Comparison of ENCODE assay signal across 9 mouse cellular contexts in the genomic region with DNA sequence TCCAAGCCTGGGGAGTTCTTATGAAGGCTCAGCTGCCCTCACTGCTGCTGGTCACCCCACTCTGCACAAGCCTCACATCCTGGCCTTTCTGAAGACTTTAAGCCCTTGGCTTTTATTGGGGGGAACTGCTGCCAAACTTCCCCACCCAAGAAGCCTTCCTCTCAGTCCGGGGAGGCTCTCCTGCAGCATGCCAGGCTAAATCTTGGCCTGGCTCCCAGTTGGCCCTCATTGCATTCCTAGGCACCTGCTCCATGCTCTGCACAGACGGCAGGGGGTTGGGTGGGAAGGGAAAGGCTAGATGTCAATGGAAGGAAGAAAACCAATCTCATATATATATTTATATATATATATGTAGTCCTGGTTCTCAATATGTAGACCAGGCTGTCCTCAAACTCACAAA. TPM values are rescaled to one million over a fixed set of nuclear protein-coding genes. Genes with fewer than 3 reads are reported as not detected.
DNase-seq lines count a peak whose midpoint lies in the region; ATAC-seq and TF ChIP-seq lines count a peak whose summit lies in the region.
"Had no signal": no experiment of that assay in that cellular context is flagged by ENCODE, and none has a peak within 500 bp of the region (broad histone marks: within the 10 kb centered on the region; RNA-seq: fewer than 3 reads in every experiment).

No protein-coding gene starts in this region.

- 39% methylated on average over 2 of the region's 2 CpGs for WGBS in lung, embryonic 14.5 days
- WGBS in neural tube, embryonic 15.5 days, result 55% methylated on average over 2 of the region's 2 CpGs

- H3K9ac ChIP-seq in lung, embryonic 14.5 days, result no peak overlapping the region
- H3K9ac ChIP-seq in neural tube, embryonic 15.5 days (replicated peaks), result no peak overlapping the region

- H3K4me2 ChIP-seq in lung, embryonic 14.5 days, result no peak overlapping the region
- H3K4me2 ChIP-seq in neural tube, embryonic 15.5 days, result no peak overlapping the region
- H3K4me2 ChIP-seq: liver, embryonic 11.5 days had no signal

- H3K4me1 ChIP-seq in lung, embryonic 14.5 days (ENCODE audit: insufficient read depth), result peaks cover 6% of the 10 kb centered on the region; the same call in 1 of the 2 replicates
- peaks cover 16% of the 10 kb centered on the region for H3K4me1 ChIP-seq in neural tube, embryonic 15.5 days

- 0 out of 2 replicates have a peak, but pooled peaks cover 4% of the 10 kb centered on the region for H3K27me3 ChIP-seq in lung, embryonic 14.5 days (ENCODE audit: insufficient read depth, low read length)
- peaks cover 15% of the 10 kb centered on the region for H3K27me3 ChIP-seq in neural tube, embryonic 15.5 days (replicated peaks)

- no peak for TF ChIP-seq CTCF in layer of hippocampus, adult 2 months (conservative IDR thresholded peaks at IDR 0.05)
- no peak for TF ChIP-seq CTCF in lung, embryonic 14.5 days (IDR thresholded peaks at IDR 0.05; ENCODE audit: low read depth)

- peak; percentile 32 to 49 for DNase-seq in layer of hippocampus, postnatal 10 days (ENCODE audit: low spot score in 2 of 2)
- DNase-seq in layer of hippocampus, adult 2 months (ENCODE audit: low spot score in 2 of 2), result no peak
- DNase-seq in cerebellum, adult 18-20 months, result peak; percentile 78 to 79
- DNase-seq in gastrocnemius, postnatal 10 days, result peak; percentile 50
- peak; percentile 32 for DNase-seq in lung, embryonic 14.5 days
- DNase-seq in yolk sac, embryonic 10.5 days (ENCODE audit: low spot score), result no peak

- no peak overlapping the region for H3K27ac ChIP-seq in layer of hippocampus, adult 2 months
- no peak overlapping the region for H3K27ac ChIP-seq in lung, embryonic 14.5 days (ENCODE audit: low read depth)
- no peak overlapping the region for H3K27ac ChIP-seq in neural tube, embryonic 15.5 days (replicated peaks)

- ATAC-seq in lung, embryonic 14.5 days (ENCODE audit: insufficient read depth), result no peak
- ATAC-seq in megakaryocyte-erythroid progenitor cell, adult 5-6 weeks (replicated peaks; ENCODE audit: low FRiP score, low TSS enrichment, poor library complexity, severe bottlenecking), result no peak
- no peak for ATAC-seq in neural tube, embryonic 15.5 days (ENCODE audit: low FRiP score)

- H3K9me3 ChIP-seq in lung, embryonic 14.5 days (ENCODE audit: low read depth, low read length), result no peaks in the 10 kb centered on the region
- H3K9me3 ChIP-seq in neural tube, embryonic 15.5 days (replicated peaks), result no peaks in the 10 kb centered on the region

- no peak overlapping the region for H3K4me3 ChIP-seq in layer of hippocampus, adult 2 months
- H3K4me3 ChIP-seq in lung, embryonic 14.5 days (ENCODE audit: low read depth, low read length), result no peak overlapping the region
- H3K4me3 ChIP-seq in neural tube, embryonic 15.5 days (replicated peaks), result no peak overlapping the region

- no peaks in the 10 kb centered on the region for H3K36me3 ChIP-seq in lung, embryonic 14.5 days (ENCODE audit: insufficient read depth)
- no peaks in the 10 kb centered on the region for H3K36me3 ChIP-seq in neural tube, embryonic 15.5 days

RNA-seq across cellular contexts. Expression of gene Ccdc69, which starts 2.3 kb away (rescaled TPM):
- total RNA-seq in layer of hippocampus, postnatal 10 days (2021), result under 1 TPM; 0.40 to 0.59 TPM
- total RNA-seq in layer of hippocampus, adult 2 months (2021), result under 1 TPM in 1 of 2 experiments, not detected in 1; 0.42 TPM
- total RNA-seq in gastrocnemius, postnatal 10 days (2021), result 10 to 100 TPM; 14.1 to 14.4 TPM
- polyA plus RNA-seq in lung, embryonic 14.5 days (2014; fragmentation: Nextera tagmentation; extraction: Ambion mirVana), result 1.9 and 2.4 TPM in 2 replicates
- total RNA-seq in megakaryocyte-erythroid progenitor cell, adult 5-6 weeks (2014; fragmentation: Nextera tagmentation), result 4.8 and 8.8 TPM in 2 replicates
- 9.6 and 15.9 TPM in 2 replicates for total RNA-seq in megakaryocyte-erythroid progenitor cell, adult 5-6 weeks (2017)
- 0.56 and 2.7 TPM in 2 replicates for polyA plus RNA-seq in neural tube, embryonic 15.5 days (2015; fragmentation: Nextera tagmentation; extraction: Ambion mirVana)

RNA-seq across cellular contexts. Expression of gene Gm2a, which starts 22.3 kb away (rescaled TPM):
- total RNA-seq in layer of hippocampus, postnatal 10 days (2021), result 10 to 100 TPM; 51.5 to 51.9 TPM
- 10 to 100 TPM; 29.9 to 30.8 TPM for total RNA-seq in layer of hippocampus, adult 2 months (2021)
- total RNA-seq in gastrocnemius, postnatal 10 days (2021), result 10 to 100 TPM; 12.3 to 14.5 TPM
- polyA plus RNA-seq in lung, embryonic 14.5 days (2014; fragmentation: Nextera tagmentation; extraction: Ambion mirVana), result 15.4 and 18.4 TPM in 2 replicates
- 6.2 and 8.6 TPM in 2 replicates for total RNA-seq in megakaryocyte-erythroid progenitor cell, adult 5-6 weeks (2014; fragmentation: Nextera tagmentation)
- 9.0 and 16.7 TPM in 2 replicates for total RNA-seq in megakaryocyte-erythroid progenitor cell, adult 5-6 weeks (2017)
- 33.1 and 37.1 TPM in 2 replicates for polyA plus RNA-seq in neural tube, embryonic 15.5 days (2015; fragmentation: Nextera tagmentation; extraction: Ambion mirVana)

RNA-seq across cellular contexts. Expression of gene Anxa6, which starts 42.4 kb away (rescaled TPM):
- 10 to 100 TPM; 88.4 to 88.7 TPM for total RNA-seq in layer of hippocampus, postnatal 10 days (2021)
- 100 to 1,000 TPM; 100 to 103 TPM for total RNA-seq in layer of hippocampus, adult 2 months (2021)
- 100 to 1,000 TPM; 297 to 313 TPM for total RNA-seq in gastrocnemius, postnatal 10 days (2021)
- 406 and 411 TPM in 2 replicates for polyA plus RNA-seq in lung, embryonic 14.5 days (2014; fragmentation: Nextera tagmentation; extraction: Ambion mirVana)
- total RNA-seq in megakaryocyte-erythroid progenitor cell, adult 5-6 weeks (2014; fragmentation: Nextera tagmentation), result 18.3 and 28.5 TPM in 2 replicates
- 25.3 and 26.7 TPM in 2 replicates for total RNA-seq in megakaryocyte-erythroid progenitor cell, adult 5-6 weeks (2017)
- polyA plus RNA-seq in neural tube, embryonic 15.5 days (2015; fragmentation: Nextera tagmentation; extraction: Ambion mirVana), result 98.4 and 142 TPM in 2 replicates

Comparison
In these comparisons a context has a peak if more than half of its experiments do, and no peak if none do; other contexts are left out.
1. DNase-seq: peak in layer of hippocampus, postnatal 10 days (2 of 2), cerebellum, adult 18-20 months (2 of 2), gastrocnemius, postnatal 10 days (single experiment) and lung, embryonic 14.5 days (single experiment); none in layer of hippocampus, adult 2 months (0 of 2) and yolk sac, embryonic 10.5 days (single experiment).